Comparison of ENCODE assay signal across 25 mouse cellular contexts in genomic region chr12:45614074-45614473, GRCm38 (mm10).
A peak's percentile ranks its signal among the peaks of the same experiment; 100 is the strongest.
DNase-seq lines count a peak whose midpoint lies in the region; ATAC-seq and TF ChIP-seq lines count a peak whose summit lies in the region.
"Had no signal": no experiment of that assay in that cellular context is flagged by ENCODE, and none has a peak within 500 bp of the region (broad histone marks: within the 10 kb centered on the region; RNA-seq: fewer than 3 reads in every experiment).

No protein-coding gene starts in this region.

- no peaks in the 10 kb centered on the region for H3K36me3 ChIP-seq in hindbrain, embryonic 11.5 days (ENCODE audit: control insufficient read depth, insufficient read depth, low read length)
- H3K36me3 ChIP-seq in hindbrain, embryonic 16.5 days (ENCODE audit: control insufficient read depth, insufficient read depth, low read length), result no peaks in the 10 kb centered on the region
- H3K36me3 ChIP-seq in kidney, postnatal 0 days (ENCODE audit: insufficient read depth, low read length), result no peaks in the 10 kb centered on the region
- H3K36me3 ChIP-seq: hindbrain, embryonic 15.5 days; midbrain, embryonic 10.5 days had no signal

- H3K9me3 ChIP-seq in hindbrain, embryonic 11.5 days (ENCODE audit: control insufficient read depth, low read length), result no peaks in the 10 kb centered on the region
- H3K9me3 ChIP-seq in hindbrain, embryonic 16.5 days (ENCODE audit: control insufficient read depth, low read length), result no peaks in the 10 kb centered on the region
- H3K9me3 ChIP-seq in kidney, postnatal 0 days (replicated peaks; ENCODE audit: low read length), result no peaks in the 10 kb centered on the region
- H3K9me3 ChIP-seq: hindbrain, embryonic 15.5 days; midbrain, embryonic 10.5 days had no signal

- H3K27ac ChIP-seq in hindbrain, embryonic 11.5 days (ENCODE audit: low read depth, low read length), result no peak overlapping the region
- no peak overlapping the region for H3K27ac ChIP-seq in hindbrain, embryonic 16.5 days (ENCODE audit: low read depth, low read length)
- no peak overlapping the region for H3K27ac ChIP-seq in kidney, postnatal 0 days
- H3K27ac ChIP-seq: hindbrain, embryonic 15.5 days; liver, embryonic 14.5 days; midbrain, embryonic 10.5 days; stomach, postnatal 0 days had no signal

- no peak overlapping the region for H3K4me2 ChIP-seq in hindbrain, embryonic 11.5 days (replicated peaks; ENCODE audit: low read depth, low read length)
- H3K4me2 ChIP-seq in hindbrain, embryonic 16.5 days (ENCODE audit: low read length), result no peak overlapping the region
- no peak overlapping the region for H3K4me2 ChIP-seq in kidney, postnatal 0 days (ENCODE audit: low read length)
- H3K4me2 ChIP-seq: heart, embryonic 11.5 days; hindbrain, embryonic 15.5 days; lung, embryonic 14.5 days had no signal

- H3K4me1 ChIP-seq in hindbrain, embryonic 11.5 days (replicated peaks; ENCODE audit: control insufficient read depth, insufficient read depth, low read length), result no peaks in the 10 kb centered on the region
- H3K4me1 ChIP-seq in hindbrain, embryonic 16.5 days (ENCODE audit: control insufficient read depth, insufficient read depth, low read depth, low read length), result no peaks in the 10 kb centered on the region
- no peaks in the 10 kb centered on the region for H3K4me1 ChIP-seq in kidney, postnatal 0 days (replicated peaks; ENCODE audit: insufficient read depth, low read length)
- H3K4me1 ChIP-seq: hindbrain, embryonic 15.5 days had no signal

- H3K27me3 ChIP-seq in hindbrain, embryonic 11.5 days (ENCODE audit: control insufficient read depth, insufficient read depth, low read length), result no peaks in the 10 kb centered on the region
- no peaks in the 10 kb centered on the region for H3K27me3 ChIP-seq in hindbrain, embryonic 16.5 days (replicated peaks; ENCODE audit: control insufficient read depth, insufficient read depth, low read length)
- H3K27me3 ChIP-seq in kidney, postnatal 0 days (ENCODE audit: insufficient read depth, low read length), result no peaks in the 10 kb centered on the region
- H3K27me3 ChIP-seq: hindbrain, embryonic 15.5 days had no signal

- no peak overlapping the region for H3K4me3 ChIP-seq in hindbrain, embryonic 11.5 days (ENCODE audit: low read depth, low read length)
- no peak overlapping the region for H3K4me3 ChIP-seq in hindbrain, embryonic 16.5 days (ENCODE audit: low read length)
- no peak overlapping the region for H3K4me3 ChIP-seq in kidney, postnatal 0 days (replicated peaks; ENCODE audit: low read depth, low read length)
- H3K4me3 ChIP-seq: hindbrain, embryonic 15.5 days; midbrain, embryonic 10.5 days had no signal

- DNase-seq in hindbrain, embryonic 11.5 days (ENCODE audit: low spot score), result peak; percentile 38
- peak; percentile 73 for DNase-seq in kidney, postnatal 0 days (ENCODE audit: low spot score)
- no peak for DNase-seq in kidney, adult 9 months
- DNase-seq in embryo, embryonic 10.5 days (ENCODE audit: low spot score), result peak; percentile 68
- peak; percentile 9 for DNase-seq in forelimb bud, embryonic 11.5 days (ENCODE audit: low read depth, low spot score)
- no peak for DNase-seq in left cerebral cortex, adult 9 months (ENCODE audit: low spot score in 2 of 2)
- DNase-seq: adrenal gland, postnatal 25 days; cerebellum, adult 11-12 months; cerebellum, adult 9-11 months; gastrocnemius, postnatal 25 days; heart, adult 11 months; heart, postnatal 36 days; liver; lung, embryonic 14.5 days; lung, postnatal 14 days; right cerebral cortex, postnatal 4 days; thymus, adult 18-20 months; thymus, postnatal 25 days had no signal

- ATAC-seq in hindbrain, embryonic 11.5 days (ENCODE audit: low FRiP score), result peak; percentile 82
- no peak; the same call in 1 of the 2 replicates for ATAC-seq in hindbrain, embryonic 16.5 days
- peak; percentile 61; the same call in 1 of the 2 replicates for ATAC-seq in kidney, postnatal 0 days (replicated peaks; ENCODE audit: low FRiP score, low read depth)
- ATAC-seq: CD4-positive, CD25-positive, alpha-beta regulatory T cell, adult 4 months had no signal

- no peak for TF ChIP-seq CTCF in kidney, postnatal 0 days (IDR thresholded peaks at IDR 0.05; ENCODE audit: low read depth)

- no peak overlapping the region for H3K9ac ChIP-seq in hindbrain, embryonic 11.5 days (ENCODE audit: low read depth, low read length)
- H3K9ac ChIP-seq in hindbrain, embryonic 16.5 days (ENCODE audit: low read depth, low read length), result no peak overlapping the region
- H3K9ac ChIP-seq in kidney, postnatal 0 days (ENCODE audit: low read depth, low read length), result no peak overlapping the region
- H3K9ac ChIP-seq: hindbrain, embryonic 15.5 days; liver, embryonic 14.5 days; lung, embryonic 14.5 days had no signal

Comparison
In these comparisons a context has a peak if more than half of its experiments do, and no peak if none do; other contexts are left out.
1. DNase-seq: peak in hindbrain, embryonic 11.5 days (single experiment), kidney, postnatal 0 days (single experiment), embryo, embryonic 10.5 days (single experiment) and forelimb bud, embryonic 11.5 days (single experiment); none in kidney, adult 9 months (single experiment) and left cerebral cortex, adult 9 months (0 of 2).